Comparison of ENCODE assay signal across 8 mouse cellular contexts in genomic region chr5:117976263-117976656, GRCm38 (mm10). TPM values are rescaled to one million over a fixed set of nuclear protein-coding genes. Genes with fewer than 3 reads are reported as not detected.
A peak's percentile ranks its signal among the peaks of the same experiment; 100 is the strongest.
DNase-seq lines count a peak whose midpoint lies in the region; ATAC-seq and TF ChIP-seq lines count a peak whose summit lies in the region.

No protein-coding gene starts in this region.

- H3K4me2 ChIP-seq in limb, embryonic 13.5 days (replicated peaks) = peak overlapping the region; percentile 83

- ATAC-seq in megakaryocyte, adult 5-6 weeks (ENCODE audit: poor library complexity, severe bottlenecking) = no peak
- no peak for ATAC-seq in limb, embryonic 13.5 days (ENCODE audit: low FRiP score, low read depth)

- TF ChIP-seq CTCF in small intestine, adult 2 months (IDR thresholded peaks at IDR 0.05; ENCODE audit: extremely low read depth, insufficient read length, insufficient replicate concordance, low read depth, low read length) = no peak

- no peak overlapping the region for H3K27ac ChIP-seq in limb, embryonic 13.5 days
- H3K27ac ChIP-seq in small intestine, adult 2 months (ENCODE audit: insufficient read depth, low read depth, low read length) = no peak overlapping the region

- WGBS in limb, embryonic 13.5 days = 22% methylated on average over 19 of the region's 19 CpGs
- WGBS in small intestine, adult 2 months = 24% methylated on average over 19 of the region's 19 CpGs

- peaks cover 26% of the 10 kb centered on the region for H3K36me3 ChIP-seq in megakaryocyte, embryonic 14.5 days (replicated peaks; ENCODE audit: low read length)
- H3K36me3 ChIP-seq in limb, embryonic 13.5 days = peaks cover 21% of the 10 kb centered on the region
- H3K36me3 ChIP-seq in small intestine, adult 2 months (ENCODE audit: control insufficient read depth, insufficient read depth, low read length) = no peaks in the 10 kb centered on the region; the same call in 1 of the 2 replicates

- peaks cover 38% of the 10 kb centered on the region for H3K27me3 ChIP-seq in megakaryocyte, embryonic 14.5 days (replicated peaks)
- H3K27me3 ChIP-seq in limb, embryonic 13.5 days = no peaks in the 10 kb centered on the region
- H3K27me3 ChIP-seq in small intestine, adult 2 months (ENCODE audit: control insufficient read depth, insufficient read depth, low read length) = no peaks in the 10 kb centered on the region

- peaks cover 29% of the 10 kb centered on the region for H3K4me1 ChIP-seq in megakaryocyte, embryonic 14.5 days
- H3K4me1 ChIP-seq in limb, embryonic 13.5 days = peaks cover 25% of the 10 kb centered on the region
- H3K4me1 ChIP-seq in small intestine, adult 2 months (ENCODE audit: control insufficient read depth, insufficient read depth, insufficient read length, low read length) = peaks cover 4% of the 10 kb centered on the region

- no peak for TF ChIP-seq POLR2A in small intestine, adult 2 months (IDR thresholded peaks at IDR 0.05; ENCODE audit: low read depth, low read length)

- H3K9me3 ChIP-seq in megakaryocyte, embryonic 14.5 days = peaks cover 16% of the 10 kb centered on the region
- H3K9me3 ChIP-seq in limb, embryonic 13.5 days = no peaks in the 10 kb centered on the region

- H3K9ac ChIP-seq in limb, embryonic 13.5 days = peak overlapping the region; percentile 62

- H3K4me3 ChIP-seq in megakaryocyte, embryonic 14.5 days (replicated peaks) = peak overlapping the region; percentile 96
- peak overlapping the region; percentile 98 for H3K4me3 ChIP-seq in limb, embryonic 13.5 days
- peak overlapping the region; percentile 92 for H3K4me3 ChIP-seq in small intestine, adult 2 months (ENCODE audit: low read depth, low read length)

- DNase-seq in cerebellum, adult 11 months = peak; percentile 57
- DNase-seq in cerebellum, postnatal 36 days = no peak
- DNase-seq in right cerebral cortex, postnatal 10 days (ENCODE audit: low spot score in 2 of 2) = no peak
- no peak for DNase-seq in retina, embryonic 14.5 days (ENCODE audit: low spot score)

RNA-seq across cellular contexts. Expression of gene Fbxo21, which starts 0.3 kb away (rescaled TPM):
- 3.1 and 3.6 TPM in 2 replicates for polyA plus RNA-seq in megakaryocyte, embryonic 14.5 days (2012; ENCODE audit: insufficient read depth, low replicate concordance)
- total RNA-seq in megakaryocyte, adult 5-6 weeks (2015) = 2.0 and 3.1 TPM in 2 replicates
- 4.2 and 4.8 TPM in 2 replicates for total RNA-seq in megakaryocyte, adult 5-6 weeks (2017)
- 68.2 and 70.1 TPM in 2 replicates for polyA plus RNA-seq in limb, embryonic 13.5 days (2015; fragmentation: Nextera tagmentation; extraction: Ambion mirVana)
- 9.6 and 12.9 TPM in 2 replicates for polyA plus RNA-seq in small intestine, adult 2 months (2012; rRNA removed)

RNA-seq across cellular contexts. Expression of gene Tesc, which starts 51.3 kb away (rescaled TPM):
- polyA plus RNA-seq in megakaryocyte, embryonic 14.5 days (2012; ENCODE audit: insufficient read depth, low replicate concordance) = 940 and 1,036 TPM in 2 replicates
- 1.8 and 4.2 TPM in 2 replicates for total RNA-seq in megakaryocyte, adult 5-6 weeks (2015)
- 2.2 and 2.4 TPM in 2 replicates for total RNA-seq in megakaryocyte, adult 5-6 weeks (2017)
- 2.0 and 2.2 TPM in 2 replicates for polyA plus RNA-seq in limb, embryonic 13.5 days (2015; fragmentation: Nextera tagmentation; extraction: Ambion mirVana)
- polyA plus RNA-seq in small intestine, adult 2 months (2012; rRNA removed) = 9.8 and 25.5 TPM in 2 replicates

Comparison
In these comparisons a context has a peak if more than half of its experiments do, and no peak if none do; other contexts are left out.
1. RNA of gene Tesc, which starts 51.3 kb away (polyA plus RNA-seq): 940 to 1,036 TPM in megakaryocyte, embryonic 14.5 days; 9.8 to 25.5 TPM in small intestine, adult 2 months and 2.0 to 2.2 TPM in limb, embryonic 13.5 days; every median in the first group is over 10 times any median in the second.
2. Peak in every context shown above with its lines, with median percentiles within 50 percentile points of each other: H3K4me3 ChIP-seq.